Mouse (Mus musculus) hindbrain, embryonic 14.5 days (tissue): ENCODE measurements at regions not wholly inside any gene's neighbourhood (a gene's known extent, or its start where the extent isn't known, plus 50 kb on each side); places are given as distances from the start of the nearest gene placed in this dataset.

Experiments
- ATAC-seq: fragments of 200-750 bp; cut with Nextera tagmentation; 2 replicates; pipeline ENCODE4 v1.8.0; 2017; ENCODE audit warnings: moderate number of reproducible peaks, mild to moderate bottlenecking, moderate TSS enrichment, moderate library complexity; ENCODE audit not compliant: low FRiP score
- DNase-seq: peaks from one replicate; pipeline ENCODE4 v3.0.0-alpha.2; 2015; ENCODE audit warnings: low spot score
- H3K27ac ChIP-seq: fragments of 300-500 bp; sonication (generic); 2 replicates; pipeline ENCODE4 v1.5.1; 2014; ENCODE audit warnings: mild to moderate bottlenecking, moderate library complexity
- H3K27me3 ChIP-seq: fragments of 300-500 bp; sonication (generic); 2 replicates; pipeline ENCODE4 v1.6.1; 2014; ENCODE audit warnings: mild to moderate bottlenecking, low read length, mixed read lengths; ENCODE audit not compliant: control insufficient read depth, insufficient read depth
- H3K36me3 ChIP-seq: fragments of 300-500 bp; sonication (generic); replicated peaks from 2 replicates; pipeline ENCODE4 v1.6.1; 2014; ENCODE audit not compliant: control insufficient read depth, insufficient read depth
- H3K4me1 ChIP-seq: fragments of 300-500 bp; sonication (generic); replicated peaks from 2 replicates; pipeline ENCODE4 v1.6.1; 2014; ENCODE audit warnings: antibody characterized with exemption, low read length, mixed read lengths; ENCODE audit not compliant: control insufficient read depth, insufficient read depth
- H3K4me2 ChIP-seq: fragments of 300-500 bp; sonication (generic); replicated peaks from 2 replicates; pipeline ENCODE4 v1.6.1; 2014; ENCODE audit warnings: mild to moderate bottlenecking, moderate library complexity
- H3K4me3 ChIP-seq: fragments of 300-500 bp; sonication (generic); replicated peaks from 2 replicates; pipeline ENCODE4 v1.5.1; 2014; ENCODE audit warnings: mild to moderate bottlenecking, low read length
- H3K9ac ChIP-seq: fragments of 300-500 bp; sonication (generic); 2 replicates; pipeline ENCODE4 v1.6.1; 2014
- H3K9me3 ChIP-seq: fragments of 300-500 bp; sonication (generic); 2 replicates; pipeline ENCODE4 v1.6.1; 2016; ENCODE audit warnings: low read length; ENCODE audit not compliant: control insufficient read depth
- WGBS: fragments of 180-500 bp; shearing (Covaris S2); extraction: QIAGEN DNeasy Blood & Tissue Kit; methylation state at CpG from one replicate; pipeline ENCODE4 v1.1.7; 2014; 5-methylcytosine and 5-hydroxymethylcytosine counted together

DNA sequence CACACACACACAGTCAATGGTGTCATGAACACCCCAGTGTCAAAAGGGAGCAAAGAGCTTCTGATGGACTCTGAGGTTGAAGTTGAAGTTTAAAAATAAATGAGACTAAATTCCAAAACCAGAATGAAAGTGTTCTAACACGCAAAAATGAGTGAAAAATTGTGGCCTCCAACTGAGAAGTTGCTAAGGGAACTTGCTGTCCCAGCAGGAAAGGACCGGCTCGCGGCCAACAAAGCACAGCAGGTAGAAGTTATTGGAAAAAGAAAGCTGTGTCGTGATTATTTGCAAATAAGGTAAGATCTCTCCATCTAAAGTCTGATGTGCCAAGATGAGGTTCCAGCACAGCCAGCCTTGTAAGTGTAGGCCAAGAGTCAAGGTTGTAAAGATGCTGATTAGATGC lies 169.7 kb downstream of the Nrp2 start:
- 82% methylated on average over 5 of the region's 5 CpGs for WGBS
- ATAC-seq (no peak), DNase-seq (no peak)

DNA sequence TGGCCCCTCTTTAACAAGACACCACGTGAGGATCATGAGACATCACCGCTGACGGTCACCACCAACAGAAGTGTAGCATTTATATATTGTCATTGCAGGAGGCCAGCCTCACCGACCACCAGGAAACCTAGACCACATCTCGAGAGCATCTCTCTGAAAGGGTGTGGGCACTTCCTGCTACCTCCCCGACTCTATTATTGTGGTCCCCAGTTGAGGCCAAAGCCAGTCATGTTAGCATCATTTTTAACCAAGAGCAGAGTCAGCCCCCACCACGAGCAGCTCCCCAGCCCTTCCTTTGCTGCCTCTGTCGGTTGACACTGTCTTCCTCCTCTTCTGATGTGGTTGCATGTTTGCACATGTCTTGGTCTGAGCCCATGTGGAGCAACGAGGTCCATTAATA lies 172.5 kb downstream of the Nrp2 start:
- Histone ChIP-seq H3K27ac (no peak overlapping the region), H3K4me2 (no peak overlapping the region), H3K9ac (no peak overlapping the region), H3K4me3 (no peak overlapping the region), H3K27me3 (no peaks in the 10 kb centered on the region), H3K9me3 (no peaks in the 10 kb centered on the region), H3K36me3 (no peaks in the 10 kb centered on the region), H3K4me1 (no peaks in the 10 kb centered on the region)
- DNase-seq = no peak
- no peak for ATAC-seq
- WGBS = 78% methylated on average over 9 of the region's 9 CpGs

More for the DNA sequence above, 169.7 kb downstream of the Nrp2 start:
- Histone ChIP-seq H3K27me3 (no peaks in the 10 kb centered on the region), H3K36me3 (no peaks in the 10 kb centered on the region), H3K9ac (no peak overlapping the region), H3K27ac (no peak overlapping the region), H3K4me2 (no peak overlapping the region), H3K4me1 (no peaks in the 10 kb centered on the region), H3K9me3 (no peaks in the 10 kb centered on the region), H3K4me3 (no peak overlapping the region)

DNA sequence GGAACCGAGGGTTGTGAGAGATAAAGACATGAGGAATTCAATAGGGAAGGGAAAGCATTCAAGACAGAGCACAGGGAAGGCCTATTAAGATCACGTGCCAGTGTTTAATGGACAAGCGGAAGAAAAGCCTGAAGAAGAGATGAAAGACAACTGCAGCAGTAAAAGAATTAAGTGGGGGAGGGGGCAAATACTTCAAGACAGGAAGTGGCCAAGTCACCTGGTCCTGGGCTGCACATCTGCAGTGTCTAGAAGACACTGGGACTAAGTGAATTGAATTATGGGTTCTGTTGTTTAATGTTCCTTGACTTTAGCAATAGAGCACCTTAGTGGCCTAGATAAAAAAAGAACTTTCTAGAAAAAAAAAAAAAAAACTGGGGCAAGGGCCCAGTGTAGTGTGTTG lies 173.6 kb downstream of the Nrp2 start:
- Histone ChIP-seq H3K27ac (no peak overlapping the region), H3K4me3 (no peak overlapping the region), H3K4me1 (no peaks in the 10 kb centered on the region), H3K4me2 (no peak overlapping the region), H3K9me3 (no peaks in the 10 kb centered on the region), H3K27me3 (no peaks in the 10 kb centered on the region), H3K36me3 (no peaks in the 10 kb centered on the region), H3K9ac (no peak overlapping the region)
- 59% methylated on average over 3 of the region's 3 CpGs for WGBS
- ATAC-seq = no peak
- DNase-seq = no peak

DNA sequence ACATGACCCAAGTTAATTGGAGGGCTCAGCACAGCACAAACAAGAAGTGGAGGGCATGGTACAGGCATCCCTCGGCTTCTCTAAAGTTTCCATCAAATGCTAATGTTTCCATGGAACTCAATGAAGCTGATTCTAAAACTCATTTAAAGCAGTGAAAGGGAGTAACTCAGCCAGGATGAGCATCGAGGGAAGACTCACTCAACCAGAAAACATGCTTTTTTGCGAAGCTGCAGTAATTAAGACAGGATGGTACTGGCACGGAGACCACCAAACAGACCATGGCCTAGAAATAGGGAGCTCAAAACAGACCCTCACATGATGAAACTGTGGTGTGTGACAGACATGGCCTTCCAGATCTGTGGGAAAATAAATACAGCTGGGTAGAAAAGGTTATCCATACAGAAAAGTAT lies 177.8 kb downstream of the Nrp2 start:
- H3K27ac ChIP-seq = no peak overlapping the region
- ATAC-seq = no peak
- no peak for DNase-seq
- H3K4me1 ChIP-seq = peaks cover 7% of the 10 kb centered on the region; the same call in 1 of the 2 replicates
- H3K9ac ChIP-seq = no peak overlapping the region
- H3K36me3 ChIP-seq = no peaks in the 10 kb centered on the region
- no peaks in the 10 kb centered on the region for H3K9me3 ChIP-seq
- H3K4me3 ChIP-seq = no peak overlapping the region
- no peaks in the 10 kb centered on the region for H3K27me3 ChIP-seq
- H3K4me2 ChIP-seq = no peak overlapping the region
- WGBS = 17% methylated on average over 4 of the region's 4 CpGs

DNA sequence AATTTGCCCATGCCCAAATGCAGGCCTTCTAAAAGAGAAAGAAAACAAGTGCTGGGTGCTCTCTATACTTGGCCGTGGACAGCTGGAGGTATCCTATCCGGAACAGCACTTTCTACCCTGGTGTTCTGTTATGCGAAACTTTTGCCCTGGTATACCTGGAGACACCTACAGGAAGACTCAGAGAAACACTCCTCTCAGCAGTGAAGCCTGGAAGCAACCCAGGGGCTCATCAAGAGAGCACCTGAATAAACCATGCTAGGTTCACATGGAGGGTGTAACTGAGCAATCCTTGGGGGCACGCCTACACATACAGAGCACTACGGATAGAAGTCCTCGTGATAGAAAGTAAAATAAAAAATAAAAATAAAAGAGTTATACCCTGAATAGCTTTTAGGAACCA lies 178.4 kb downstream of the Nrp2 start:
- no peaks in the 10 kb centered on the region for H3K9me3 ChIP-seq

DNA sequence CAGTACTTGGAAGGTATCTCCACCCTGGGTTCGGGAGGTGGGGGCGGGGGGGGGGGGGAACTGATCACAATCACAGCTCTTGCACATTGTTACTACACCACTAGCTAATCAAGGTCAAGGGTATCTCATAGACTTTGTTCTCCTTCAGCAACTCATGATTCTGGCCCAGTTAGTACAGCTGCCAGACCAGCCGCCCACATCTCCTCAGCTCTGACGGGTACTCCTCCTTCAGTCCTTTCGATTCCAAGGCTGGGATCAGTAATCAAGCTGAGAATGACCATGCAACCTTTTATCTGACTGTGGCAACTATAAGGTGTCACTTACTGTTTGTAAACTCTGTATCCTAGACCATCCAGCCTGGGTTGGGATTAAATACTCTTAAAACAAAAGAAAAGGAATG lies 178.9 kb downstream of the Nrp2 start:
- H3K4me2 ChIP-seq = no peak overlapping the region
- H3K9me3 ChIP-seq = no peaks in the 10 kb centered on the region
- WGBS = 82% methylated on average over 5 of the region's 5 CpGs
- no peak for DNase-seq
- H3K4me3 ChIP-seq = no peak overlapping the region
- no peak overlapping the region for H3K9ac ChIP-seq
- no peaks in the 10 kb centered on the region for H3K36me3 ChIP-seq
- no peaks in the 10 kb centered on the region for H3K27me3 ChIP-seq
- H3K27ac ChIP-seq = no peak overlapping the region
- no peak for ATAC-seq
- peaks cover 7% of the 10 kb centered on the region; the same call in 1 of the 2 replicates for H3K4me1 ChIP-seq

More for the DNA sequence above, 178.4 kb downstream of the Nrp2 start:
- Histone ChIP-seq H3K4me2 (no peak overlapping the region), H3K36me3 (no peaks in the 10 kb centered on the region), H3K27me3 (no peaks in the 10 kb centered on the region), H3K4me1 (peaks cover 7% of the 10 kb centered on the region; the same call in 1 of the 2 replicates), H3K27ac (no peak overlapping the region), H3K9ac (no peak overlapping the region), H3K4me3 (no peak overlapping the region)
- DNase-seq = no peak
- no peak for ATAC-seq
- WGBS = 88% methylated on average over 6 of the region's 6 CpGs

DNA sequence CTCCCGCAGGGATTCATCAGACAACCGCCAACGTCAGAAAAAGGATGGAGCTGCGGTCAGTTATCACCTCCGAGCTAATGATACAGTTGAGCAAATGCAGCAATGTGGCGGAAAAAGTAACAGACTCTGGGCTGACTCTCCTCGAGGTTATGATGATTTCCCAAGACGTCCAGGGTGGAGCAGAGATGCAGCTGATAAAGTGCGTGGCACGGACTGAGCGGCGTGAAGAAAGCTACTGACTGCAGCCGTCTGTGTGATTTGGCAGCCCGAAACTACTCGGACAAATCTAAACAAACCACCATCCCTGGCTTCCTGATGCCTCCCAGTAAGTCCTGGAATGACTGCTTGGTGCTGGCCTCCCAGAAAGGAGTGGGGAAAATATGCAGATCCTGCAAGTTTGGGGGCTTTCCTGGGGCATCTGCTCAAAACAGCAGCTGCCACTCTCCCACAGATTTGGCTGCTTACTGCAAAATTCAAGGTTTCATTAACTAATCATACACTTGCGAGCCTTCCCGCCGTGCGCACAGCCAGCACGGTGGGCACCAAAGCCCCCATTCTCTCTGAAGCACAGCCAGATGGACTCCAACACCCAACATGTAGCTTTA lies 181.9 kb downstream of the Nrp2 start:
- ATAC-seq = no peak
- 59% methylated on average over 20 of the region's 20 CpGs for WGBS
- Histone ChIP-seq H3K36me3 (no peaks in the 10 kb centered on the region), H3K4me1 (peaks cover 7% of the 10 kb centered on the region; the same call in 1 of the 2 replicates), H3K4me3 (no peak overlapping the region), H3K27ac (no peak overlapping the region), H3K9ac (no peak overlapping the region), H3K4me2 (no peak overlapping the region), H3K9me3 (no peaks in the 10 kb centered on the region), H3K27me3 (no peaks in the 10 kb centered on the region)
- DNase-seq = no peak

DNA sequence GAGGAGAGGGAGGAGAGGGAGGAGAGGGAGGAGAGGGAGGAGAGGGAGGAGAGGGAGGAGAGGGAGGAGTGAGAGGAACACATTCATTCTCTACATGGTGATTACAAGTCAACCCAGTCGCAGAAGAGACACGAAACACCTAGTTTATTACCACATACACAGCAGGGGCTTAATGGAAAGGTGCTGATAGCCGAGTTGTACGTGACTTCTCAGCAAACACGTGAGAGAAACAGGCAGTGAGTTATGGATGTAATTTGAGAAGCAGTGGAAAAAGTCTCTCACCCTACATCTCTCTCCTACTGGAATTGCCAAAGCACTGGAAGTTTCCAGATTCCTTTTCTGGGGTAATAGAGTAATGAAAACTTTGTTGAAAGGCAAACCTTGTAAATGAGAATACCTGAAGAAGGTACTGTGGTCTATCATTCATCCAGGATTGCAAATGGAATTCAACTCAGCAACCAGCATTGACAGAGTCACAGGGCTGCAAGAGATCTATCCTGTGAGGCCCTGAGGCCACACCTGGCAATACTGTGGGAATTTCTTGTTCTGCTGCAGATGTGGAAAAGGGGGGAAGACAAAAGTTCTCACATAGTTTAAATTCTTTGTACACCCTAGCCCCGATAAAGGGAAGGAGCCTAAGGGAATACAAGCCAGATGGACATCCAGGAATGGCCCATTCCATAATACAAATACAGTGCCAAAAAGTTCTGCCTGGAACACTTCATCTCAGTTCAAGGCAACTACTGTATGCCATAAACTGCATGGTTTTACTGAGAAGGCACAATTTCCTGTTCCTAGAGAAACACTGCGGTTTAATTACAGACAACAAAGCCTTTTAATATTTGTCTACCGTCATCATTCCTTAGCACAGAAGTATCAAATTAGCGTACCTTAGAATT lies 184.7 kb downstream of the Nrp2 start:
- no peaks in the 10 kb centered on the region for H3K9me3 ChIP-seq
- H3K27me3 ChIP-seq = no peaks in the 10 kb centered on the region
- no peak overlapping the region for H3K27ac ChIP-seq
- no peak overlapping the region for H3K4me2 ChIP-seq
- no peak for DNase-seq
- no peak overlapping the region for H3K4me3 ChIP-seq
- H3K4me1 ChIP-seq = peaks cover 7% of the 10 kb centered on the region; the same call in 1 of the 2 replicates
- H3K36me3 ChIP-seq = no peaks in the 10 kb centered on the region
- H3K9ac ChIP-seq = no peak overlapping the region
- ATAC-seq = no peak
- WGBS = 71% methylated on average over 9 of the region's 9 CpGs

DNA sequence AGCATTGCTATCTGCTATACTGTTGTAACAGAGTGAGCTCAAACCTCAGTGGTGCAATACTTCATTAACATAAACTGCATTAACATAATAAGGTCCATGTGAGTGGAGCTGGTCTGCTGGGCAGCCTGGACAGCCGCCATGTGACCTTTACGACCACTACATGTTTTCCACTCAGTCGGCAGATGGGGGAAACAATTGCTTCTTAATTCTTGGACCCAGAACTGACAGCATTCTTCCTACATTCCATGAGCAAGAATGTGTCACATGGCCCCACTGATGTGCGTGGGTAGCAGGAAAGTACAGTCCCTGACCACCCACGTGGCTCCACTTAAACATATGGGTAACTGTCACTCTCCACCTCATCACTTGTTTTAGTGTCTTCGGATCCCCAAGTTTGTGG lies 198.3 kb downstream of the Nrp2 start:
- no peak for ATAC-seq
- Histone ChIP-seq H3K4me2 (no peak overlapping the region), H3K4me1 (peaks cover 15% of the 10 kb centered on the region), H3K9me3 (no peaks in the 10 kb centered on the region), H3K9ac (no peak overlapping the region), H3K27ac (no peak overlapping the region), H3K36me3 (no peaks in the 10 kb centered on the region), H3K4me3 (no peak overlapping the region), H3K27me3 (no peaks in the 10 kb centered on the region)
- 49% methylated on average over 6 of the region's 6 CpGs for whole genome bisulfite sequencing
- no peak for DNase-seq
